Mouse (Mus musculus): ENCODE data around the gene Nop14.

The Nop14 gene

DNA sequence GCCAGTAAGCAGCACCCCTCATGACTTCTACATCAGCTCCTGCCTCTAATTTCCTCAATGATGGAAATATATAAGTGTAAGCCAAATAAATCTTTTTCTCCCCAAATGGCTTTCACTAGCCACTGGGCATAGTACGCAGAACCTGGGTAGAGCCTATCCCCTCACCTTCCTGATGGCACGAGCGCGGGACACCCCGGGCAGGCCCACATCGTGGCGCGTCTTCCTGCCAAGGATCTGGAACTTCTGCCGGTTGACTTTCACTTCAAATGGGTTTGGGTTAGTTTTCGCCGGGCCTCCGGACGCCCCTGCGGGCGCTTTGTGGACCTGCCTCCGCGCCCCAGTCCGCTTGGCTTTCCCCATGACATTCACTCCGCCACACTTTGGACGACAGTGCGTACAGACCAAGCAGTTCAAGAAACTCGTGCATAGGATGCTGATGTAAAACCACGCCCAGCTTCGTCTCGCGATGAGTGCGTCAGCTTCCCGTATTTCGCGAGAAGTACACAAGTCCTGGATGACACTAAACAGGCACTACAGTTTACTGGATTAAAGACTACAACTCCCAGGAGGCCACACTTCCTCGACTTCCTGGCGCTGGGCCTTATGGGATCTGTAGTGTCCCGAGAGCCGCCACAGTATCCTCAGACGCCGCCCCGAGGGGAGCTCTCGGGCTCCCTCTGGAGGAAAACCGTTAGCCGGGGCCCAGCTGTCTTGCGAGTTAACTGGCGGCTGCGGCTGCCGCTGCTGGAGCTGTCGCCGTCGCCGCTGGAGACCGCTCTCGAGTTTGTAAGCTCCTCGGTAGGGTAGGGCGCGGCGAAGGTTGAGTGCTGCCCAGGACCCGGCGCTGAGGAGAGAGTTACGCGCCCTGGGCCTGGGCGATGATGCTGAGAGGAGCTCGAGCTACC is at the start of gene Nop14, which contains the start of gene Grk4:
Nop14 (minus strand) TSS at position 463 of the 905 bp plus-strand sequence.
Grk4 (plus strand) TSS at position 694 of the 905 bp plus-strand sequence.
- DNase-seq (ENCODE audit: low read depth, low spot score): peak; percentile 100

DNA sequence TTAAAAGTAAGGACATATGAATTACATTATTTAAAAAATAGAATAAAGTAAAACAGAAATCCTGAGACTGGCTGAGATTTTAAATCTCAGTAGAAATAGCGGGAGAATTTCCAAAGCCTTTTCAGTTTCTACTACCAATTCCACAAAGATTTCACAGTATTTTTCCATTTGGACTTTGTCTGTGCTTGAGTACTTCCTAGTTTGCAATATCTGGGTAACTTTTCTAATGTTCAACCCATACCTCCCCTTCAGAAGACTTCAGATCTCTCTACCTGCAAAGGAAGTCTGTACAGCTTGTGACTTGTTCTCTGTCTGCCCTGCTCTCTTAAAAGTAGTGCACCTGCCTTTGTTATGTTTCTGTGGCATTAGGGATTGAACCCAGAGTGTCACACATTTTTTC is 48.5 kb upstream of the Nop14 start:
- no peak for DNase-seq (ENCODE audit: low read depth, low spot score)

DNA sequence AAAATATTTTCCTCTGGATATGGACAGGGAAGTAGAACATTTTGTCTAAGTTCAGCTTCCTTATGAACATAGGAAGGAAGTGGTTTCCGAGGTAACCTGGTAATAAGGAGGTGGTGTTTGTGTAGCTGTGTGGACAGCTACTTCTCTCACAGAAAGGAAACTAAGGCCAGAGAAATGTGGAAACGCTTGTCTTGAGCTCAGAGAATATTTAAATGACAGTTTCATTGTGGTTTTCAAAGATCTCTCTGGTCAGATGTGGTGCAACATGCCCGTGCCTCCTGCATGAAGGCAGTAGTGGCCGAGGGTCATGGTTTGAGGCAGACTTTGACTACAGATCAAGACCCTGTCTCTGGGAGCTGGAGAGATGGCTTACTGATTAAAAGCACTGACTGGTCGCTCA is 35.6 kb upstream of the Nop14 start:
- DNase-seq (ENCODE audit: low read depth, low spot score): no peak

DNA sequence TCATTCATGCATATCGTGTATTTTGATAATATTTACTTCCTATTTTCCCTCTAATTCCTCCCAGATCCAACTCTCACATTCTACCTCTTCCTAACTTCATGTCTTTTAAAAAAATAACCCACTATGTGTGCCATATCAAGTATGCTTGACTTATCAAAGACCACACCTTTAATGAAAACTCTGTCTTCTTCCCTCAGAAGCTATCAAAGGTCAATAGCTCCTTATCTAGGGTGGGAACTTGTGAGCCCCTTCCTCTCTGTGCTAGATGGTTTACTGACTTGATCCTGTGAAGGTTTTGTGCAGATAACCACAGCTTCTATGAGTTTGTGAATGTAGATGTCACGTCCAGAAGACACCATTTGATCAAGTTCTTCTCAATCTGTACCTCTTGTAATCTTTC is 32.8 kb upstream of the Nop14 start:
- no peak for DNase-seq (ENCODE audit: low read depth, low spot score)

DNA sequence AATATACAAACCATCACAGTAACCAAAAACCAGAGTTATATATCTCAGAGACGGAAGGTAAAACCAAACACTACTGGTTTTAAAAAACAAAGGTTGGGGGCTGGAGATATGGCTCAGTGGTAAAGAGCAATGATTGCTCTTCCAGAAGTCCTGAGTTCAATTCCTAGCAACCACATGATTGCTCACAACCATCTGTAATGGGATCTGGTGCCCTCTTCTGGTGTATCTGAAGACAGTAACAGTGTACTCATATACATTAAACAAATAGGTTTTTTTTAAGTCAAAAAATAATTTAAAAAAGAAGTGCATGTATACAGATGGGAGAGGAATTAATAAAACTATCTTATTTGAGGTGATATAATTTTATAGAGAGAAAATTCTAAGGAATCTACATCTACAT is 29.9 kb upstream of the Nop14 start:
- no peak for DNase-seq (ENCODE audit: low read depth, low spot score)

DNA sequence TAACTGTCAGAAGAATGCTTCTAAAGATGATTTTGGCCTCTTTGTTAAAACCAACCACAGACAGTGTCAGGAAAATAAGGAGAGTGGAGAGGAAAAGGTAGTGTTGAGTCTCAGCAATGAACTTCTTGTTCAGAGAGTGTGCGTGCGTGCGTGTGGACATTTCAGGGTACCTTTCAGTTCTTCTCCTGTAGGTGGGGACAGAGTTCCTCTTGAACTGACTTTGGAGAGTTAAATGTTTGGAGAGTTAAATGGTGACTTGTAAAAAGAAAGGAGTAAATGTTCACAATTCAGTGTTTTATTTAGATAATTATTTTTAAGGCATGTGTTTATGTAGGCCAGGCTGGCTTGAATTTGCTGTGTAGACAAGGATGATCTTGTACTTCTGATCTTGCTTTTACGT is 10.3 kb upstream of the Nop14 start:
- peak; percentile 59 for DNase-seq (ENCODE audit: low read depth, low spot score)

DNA sequence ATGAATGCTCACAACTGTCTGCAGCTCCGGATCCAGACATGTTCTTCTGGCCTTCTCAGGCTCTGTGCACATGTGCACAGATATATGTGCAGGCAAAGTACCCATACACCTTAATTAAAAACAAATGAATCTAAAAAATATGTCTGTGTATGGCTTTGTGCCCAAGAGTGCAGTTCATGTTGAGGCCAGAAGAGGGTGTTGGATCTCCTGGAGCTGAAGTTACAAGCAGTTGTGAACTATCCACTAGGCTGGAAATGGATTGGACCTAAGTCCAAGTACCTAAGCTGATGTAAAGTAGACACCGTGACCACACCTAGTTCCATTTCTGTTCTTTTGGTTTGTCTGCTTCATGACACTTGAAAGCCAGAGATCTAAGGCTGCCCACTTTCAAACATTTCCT is 9.5 kb upstream of the Nop14 start:
- peak; percentile 61 for DNase-seq (ENCODE audit: low read depth, low spot score)

DNA sequence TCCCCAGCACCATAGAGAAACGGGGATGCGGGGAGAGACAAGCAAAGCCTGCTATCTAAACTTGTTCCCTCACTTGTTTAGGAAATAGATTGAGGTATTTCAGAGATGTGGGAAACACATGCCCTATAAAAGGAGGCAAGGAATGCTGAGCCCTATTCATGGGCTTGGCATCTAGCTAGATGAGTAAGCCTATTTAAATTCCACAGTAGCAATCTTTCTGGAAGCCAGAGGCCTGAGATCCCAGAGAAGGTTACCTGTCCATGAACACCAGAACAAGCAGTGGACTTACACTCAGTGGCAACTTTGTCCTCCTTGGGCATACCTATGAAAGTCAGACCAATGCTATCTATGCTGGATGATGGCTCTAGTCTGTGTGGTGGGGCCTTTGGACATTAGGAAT is 3.3 kb upstream of the Nop14 start:
- no peak for DNase-seq (ENCODE audit: low read depth, low spot score)

DNA sequence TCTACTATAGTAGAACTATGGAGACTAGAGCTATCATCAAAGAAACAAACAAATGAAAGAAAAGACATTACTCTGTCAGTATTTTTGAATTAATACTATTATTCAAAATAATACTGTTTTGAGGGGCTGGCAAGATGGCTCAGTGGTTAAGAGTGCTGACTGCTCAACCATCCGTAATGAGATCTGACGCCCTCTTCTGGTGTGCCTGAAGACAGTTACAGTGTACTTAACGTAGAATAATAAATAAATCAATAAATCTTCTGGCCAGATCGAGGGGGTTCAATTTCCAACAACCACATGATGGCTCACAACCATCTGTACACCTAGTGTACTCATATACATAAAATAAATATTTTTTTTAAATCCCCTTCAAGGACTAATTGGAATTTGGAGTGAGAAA is 2.0 kb upstream of the Nop14 start:
- DNase-seq (ENCODE audit: low read depth, low spot score): no peak

DNA sequence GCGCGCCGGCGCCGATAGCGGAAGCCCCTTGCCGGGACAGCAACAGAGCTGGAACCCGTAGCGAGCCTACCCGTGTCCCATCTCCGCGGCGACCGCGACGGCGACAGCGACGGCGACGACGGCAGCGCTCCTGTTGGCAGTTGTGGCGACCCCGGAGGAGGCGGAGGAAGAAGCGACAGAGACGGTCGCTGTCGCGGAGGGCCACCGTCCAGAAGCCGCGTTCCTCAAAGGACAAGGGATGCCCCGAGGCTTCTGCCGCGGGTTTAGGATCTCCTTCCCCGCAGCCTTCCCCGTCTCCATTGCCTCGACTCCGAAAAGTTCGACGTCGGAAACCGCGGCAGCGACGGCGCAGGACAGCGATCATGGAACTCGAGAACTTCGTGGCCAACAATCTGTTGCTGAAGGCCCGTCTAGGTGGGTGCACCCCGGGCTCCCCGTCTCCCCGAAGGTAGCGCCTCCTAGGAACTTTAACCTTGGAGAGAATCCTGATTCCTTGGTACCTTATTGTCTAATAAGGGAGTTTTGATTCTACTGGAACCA is 713 bp upstream of the Nop14 start:
- DNase-seq (ENCODE audit: low read depth, low spot score): peak; percentile 72

DNA sequence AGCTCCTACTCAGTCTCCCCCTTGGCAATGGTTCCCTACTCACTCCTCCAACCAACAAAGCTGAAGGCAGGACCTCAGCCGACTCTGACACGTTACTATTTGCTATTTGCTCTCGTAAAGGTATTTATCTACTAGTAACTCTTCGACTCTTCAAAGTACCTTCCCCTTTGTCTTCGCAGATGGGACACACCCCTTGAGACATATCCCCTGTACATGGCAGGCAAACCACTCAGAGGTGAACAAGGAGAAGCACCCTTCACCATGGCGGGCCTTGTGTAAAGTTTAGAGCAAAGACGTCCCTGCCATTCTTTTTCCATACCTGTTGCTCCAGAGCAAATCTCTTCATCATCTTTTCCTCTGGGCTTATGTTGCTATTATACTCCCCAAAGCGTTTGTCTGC is 2.4 kb downstream of the Nop14 start:
- no peak for DNase-seq (ENCODE audit: low read depth, low spot score)

DNA sequence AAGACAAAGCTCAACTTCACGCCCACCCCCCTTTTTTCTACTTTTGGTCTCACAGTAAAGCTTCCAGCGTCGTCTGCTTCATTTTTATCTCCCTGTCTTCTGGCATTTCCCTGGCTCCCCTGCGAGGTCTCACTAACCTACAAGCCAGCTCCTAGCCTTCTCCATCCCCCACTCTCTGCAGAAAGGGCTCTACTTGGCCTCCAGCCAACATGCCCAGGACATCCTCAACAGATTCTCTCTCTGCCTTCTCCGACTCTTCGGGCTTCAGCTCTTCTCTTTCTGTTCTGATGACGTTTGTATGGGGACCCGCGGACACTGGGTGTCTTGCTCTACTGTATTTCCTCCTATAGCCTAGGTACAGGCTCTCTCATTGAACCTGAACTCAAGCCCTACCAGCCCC is 5.1 kb downstream of the Nop14 start:
- no peak for DNase-seq (ENCODE audit: low read depth, low spot score)

DNA sequence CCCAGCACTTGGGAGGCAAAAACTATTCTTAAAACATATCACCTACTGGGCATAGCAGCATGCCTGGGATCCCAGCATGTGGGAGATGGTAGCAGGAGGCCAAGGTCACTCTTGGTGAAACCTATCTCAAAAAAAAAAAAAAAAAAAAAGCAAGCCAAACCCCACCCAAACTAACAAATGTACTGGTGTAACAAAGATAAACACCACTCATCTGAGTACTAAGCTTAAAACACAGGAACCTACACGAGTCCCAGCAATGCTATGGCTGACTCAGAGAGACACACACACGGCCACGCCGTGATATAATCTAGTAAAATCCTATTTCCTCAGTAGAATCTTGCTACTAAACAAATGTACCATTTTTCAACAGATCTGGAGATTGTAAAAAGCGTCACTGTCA is 7.0 kb downstream of the Nop14 start:
- DNase-seq (ENCODE audit: low read depth, low spot score): no peak

DNA sequence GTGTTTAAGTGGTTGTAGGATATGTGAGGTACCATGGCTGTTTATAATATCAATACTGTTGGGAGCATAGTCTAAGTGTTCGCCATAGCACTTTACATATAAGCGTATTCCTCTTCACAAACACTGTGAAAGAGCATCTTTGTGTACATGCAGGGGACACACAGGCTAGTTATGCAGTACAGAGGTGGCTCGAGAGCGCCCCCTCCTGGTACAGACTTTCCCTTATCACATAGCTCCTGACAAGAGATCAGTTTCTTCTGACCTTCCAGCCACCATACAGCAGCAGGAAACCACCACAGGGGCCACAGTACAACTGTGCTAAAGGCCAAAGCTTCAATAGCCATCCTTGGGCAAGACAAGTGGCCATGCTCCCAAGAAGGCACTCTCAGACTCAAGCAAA is 12.4 kb downstream of the Nop14 start:
- peak; percentile 84 for DNase-seq (ENCODE audit: low read depth, low spot score)

DNA sequence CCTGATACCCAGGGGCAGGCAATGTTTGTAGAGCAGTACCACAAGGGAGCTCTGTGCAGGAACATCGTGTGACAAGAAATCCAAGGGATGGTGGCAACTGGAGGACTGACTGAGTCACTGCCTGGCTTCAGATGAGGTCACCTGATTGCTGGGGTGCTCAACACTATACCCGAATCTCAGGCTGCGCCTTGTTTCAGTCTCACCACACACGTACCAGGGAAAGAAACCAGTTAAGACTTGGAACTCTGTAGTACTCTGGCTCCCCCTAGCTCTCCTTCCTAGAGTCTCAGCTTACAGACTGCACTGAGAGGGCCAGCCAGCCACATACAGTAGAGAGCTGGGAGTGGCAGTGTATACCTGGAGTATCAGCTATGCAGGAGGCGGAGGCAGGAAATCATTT is 17.0 kb downstream of the Nop14 start:
- peak; percentile 80 for DNase-seq (ENCODE audit: low read depth, low spot score)

DNA sequence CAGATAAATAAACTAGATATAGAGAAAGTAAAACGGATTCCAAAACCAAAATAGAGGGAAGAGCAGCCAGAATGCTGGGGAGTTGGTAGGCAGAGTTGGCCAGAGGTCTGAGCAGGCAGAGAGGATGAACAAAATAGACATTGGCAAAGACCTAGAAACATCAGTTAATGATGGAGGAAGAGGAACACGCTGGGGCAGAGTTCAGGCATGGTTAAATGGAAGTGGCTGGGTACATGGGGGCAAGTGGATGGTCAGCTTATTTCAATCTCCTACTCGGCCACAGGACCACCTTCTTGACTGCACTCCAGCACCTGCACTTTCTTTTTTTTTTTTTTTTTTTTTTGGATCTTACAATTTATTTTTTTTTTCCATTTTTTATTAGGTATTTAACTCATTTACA is 18.0 kb downstream of the Nop14 start:
- no peak for DNase-seq (ENCODE audit: low read depth, low spot score)

DNA sequence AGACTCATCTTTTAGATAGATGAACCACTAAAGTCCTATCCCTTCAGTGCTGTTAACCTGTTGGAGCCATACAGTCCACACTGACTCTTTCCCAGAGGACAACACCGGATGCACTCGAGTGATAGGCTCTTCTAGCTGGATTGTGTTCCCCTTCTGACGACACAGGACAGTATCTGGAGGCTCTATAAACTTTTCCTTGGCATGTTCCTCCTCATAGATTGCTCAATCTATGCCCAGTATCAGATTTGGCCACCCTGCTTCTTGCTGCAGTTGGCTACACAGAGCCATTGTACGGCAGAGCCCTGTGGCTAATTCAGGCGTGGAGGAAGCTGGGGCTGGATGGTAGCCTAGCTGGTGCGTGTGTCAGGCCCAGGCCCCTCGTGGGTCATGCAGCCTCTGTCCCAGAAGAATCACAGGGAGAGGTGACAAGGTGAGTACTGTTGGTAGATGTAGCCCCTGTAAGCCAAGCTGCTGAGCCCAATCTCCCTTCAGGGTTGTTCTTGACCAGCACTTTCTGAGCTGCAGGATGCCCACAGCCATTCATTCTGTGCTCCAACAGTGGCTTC is 22.3 kb downstream of the Nop14 start:
- no peak for DNase-seq (ENCODE audit: low read depth, low spot score)

DNA sequence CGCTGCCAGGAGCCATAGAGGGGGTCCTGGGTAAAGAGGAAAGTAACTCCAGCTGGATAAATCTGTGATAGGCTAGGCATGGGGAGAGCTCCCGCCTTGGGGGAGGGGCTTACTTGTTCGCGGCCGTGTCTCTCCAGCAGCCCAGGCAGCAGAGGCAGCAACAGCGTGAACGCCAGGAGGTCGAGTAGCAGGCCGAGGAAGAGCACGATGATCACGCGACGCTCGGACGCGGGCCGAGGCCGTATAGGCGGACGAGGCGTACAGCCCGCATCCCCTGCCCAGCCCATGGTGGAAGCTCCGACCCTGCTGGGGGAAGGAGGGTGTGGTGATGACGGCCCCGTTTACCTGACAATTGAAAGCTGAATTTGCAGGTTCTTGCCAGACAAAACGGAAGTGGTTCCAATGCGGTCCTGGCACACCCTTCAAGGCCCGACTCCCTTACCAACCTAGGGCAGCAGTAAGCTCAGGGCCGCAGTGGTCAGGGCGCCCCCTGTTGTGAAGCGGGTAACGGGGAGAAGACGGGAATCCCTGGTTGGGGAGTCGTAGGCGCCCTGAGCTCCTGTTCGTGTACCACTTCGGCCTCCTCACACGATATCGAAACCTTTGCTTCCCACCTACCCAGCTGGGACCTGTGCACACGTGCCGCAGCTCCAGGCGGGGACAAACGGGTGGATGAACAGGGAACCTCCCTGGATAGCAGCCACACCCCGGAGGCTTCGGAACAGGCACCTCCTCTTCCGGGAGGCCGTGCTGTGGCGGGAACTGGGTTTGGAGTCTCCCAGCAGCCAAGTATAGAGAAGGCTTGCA is 23.3 kb downstream of the Nop14 start, which contains the start of gene Mfsd10:
Mfsd10 (minus strand) TSS at position 732 of the 807 bp plus-strand sequence.
- peak; percentile 96 for DNase-seq (ENCODE audit: low read depth, low spot score)

DNA sequence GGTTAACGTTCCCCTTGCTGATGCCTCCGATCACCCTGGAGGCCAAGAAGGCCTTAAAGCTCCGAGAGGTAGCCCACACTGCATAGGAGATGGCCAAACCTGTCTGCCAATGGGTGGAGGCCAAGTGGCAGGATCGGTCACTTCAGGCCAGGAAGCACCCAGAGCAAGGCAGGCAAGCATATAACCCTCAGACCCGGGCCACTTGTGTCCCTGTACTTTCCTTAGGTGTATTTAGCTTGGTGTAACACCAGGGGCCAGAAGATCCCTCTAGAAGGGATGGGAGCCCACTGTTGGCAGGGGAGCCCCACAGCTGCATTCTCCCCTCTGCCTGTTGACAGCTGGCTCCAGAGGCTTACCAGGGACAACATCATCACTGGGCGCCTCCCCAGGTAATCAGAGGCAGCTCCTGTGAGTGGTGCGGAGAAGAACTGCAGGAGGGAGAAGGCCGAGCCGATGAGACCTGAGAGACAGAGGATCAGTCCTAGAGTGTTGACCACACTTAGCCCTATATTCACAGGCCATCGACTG is 24.2 kb downstream of the Nop14 start:
- no peak for DNase-seq (ENCODE audit: low read depth, low spot score)

DNA sequence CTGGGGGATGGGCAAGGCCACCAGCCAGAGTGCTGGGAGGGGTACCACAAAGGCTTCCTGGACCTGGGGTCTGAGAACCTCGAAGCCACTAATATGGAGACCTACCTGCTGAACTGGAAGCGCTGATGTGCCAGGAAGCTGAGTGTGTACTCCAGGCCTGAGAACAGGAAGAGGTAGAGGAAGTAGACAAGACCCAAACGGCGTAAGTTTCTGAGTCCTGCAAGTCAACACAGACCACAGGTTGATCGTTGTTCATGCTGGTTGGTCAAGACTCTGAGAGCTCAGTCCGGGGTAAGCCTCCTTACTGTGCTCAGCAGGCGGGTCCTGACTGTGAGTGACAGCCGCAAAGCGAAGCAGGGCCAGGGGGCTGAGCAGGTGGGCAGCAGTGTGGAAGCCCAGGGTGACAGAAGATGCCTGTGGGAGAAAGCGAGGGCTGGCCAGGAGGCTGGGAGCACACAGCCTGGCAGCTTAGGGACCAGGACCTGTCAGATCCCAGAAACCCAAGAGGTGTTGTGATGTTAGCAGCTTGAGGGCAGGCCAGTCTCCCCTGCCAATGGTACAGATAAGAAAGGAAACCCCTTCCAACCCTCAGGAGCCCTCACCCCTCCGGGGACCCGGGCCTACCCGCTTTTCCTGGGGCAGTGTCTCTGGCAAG is 25.1 kb downstream of the Nop14 start:
- no peak for DNase-seq (ENCODE audit: low read depth, low spot score)

DNA sequence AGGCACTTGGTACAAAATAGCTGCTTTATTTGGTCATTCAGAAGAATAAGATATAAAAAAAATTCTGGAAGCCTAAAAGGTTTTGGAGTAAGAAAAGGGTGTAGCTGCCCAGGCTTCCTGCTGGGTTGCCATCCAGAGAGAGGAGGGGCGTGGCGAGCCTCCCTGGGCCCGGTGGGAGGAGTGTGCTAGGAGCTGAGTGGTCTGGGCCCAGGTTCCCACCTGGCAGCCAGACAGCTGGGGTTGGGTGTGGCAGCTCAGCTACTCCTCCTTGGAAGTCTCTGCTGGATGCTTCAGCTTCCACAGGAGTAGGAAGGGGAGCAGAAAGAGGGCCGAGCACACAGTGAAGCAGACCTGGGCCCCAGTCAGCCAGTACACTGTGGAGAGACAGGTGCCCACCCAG is 26.3 kb downstream of the Nop14 start:
- peak; percentile 93 for DNase-seq (ENCODE audit: low read depth, low spot score)

All from R1 (cell line).